Mouse (Mus musculus) hindbrain, embryonic 10.5 days (tissue): ENCODE data around the gene Zfp462. TPM values are rescaled to one million over a fixed set of nuclear protein-coding genes. Genes with fewer than 3 reads are reported as not detected.

Experiments used
- DNase-seq: peaks from one replicate; pipeline ENCODE4 v3.0.0-alpha.2; 2017; ENCODE audit warnings: low spot score
- H3K27ac ChIP-seq: fragments of 300-500 bp; sonication (generic); 2 replicates; pipeline ENCODE4 v1.5.1; 2016; ENCODE audit warnings: mild to moderate bottlenecking, moderate library complexity
- H3K27me3 ChIP-seq: fragments of 300-500 bp; sonication (generic); 2 replicates; pipeline ENCODE4 v1.6.1; 2016; ENCODE audit warnings: mild to moderate bottlenecking; ENCODE audit not compliant: poor library complexity, insufficient read depth, severe bottlenecking
- H3K36me3 ChIP-seq: fragments of 300-500 bp; sonication (generic); 2 replicates; pipeline ENCODE4 v1.6.1; 2016; ENCODE audit warnings: mild to moderate bottlenecking, moderate library complexity
- H3K4me1 ChIP-seq: fragments of 300-500 bp; sonication (generic); replicated peaks from 2 replicates; pipeline ENCODE4 v1.6.1; 2016; ENCODE audit warnings: mild to moderate bottlenecking
- H3K4me3 ChIP-seq: fragments of 300-500 bp; sonication (generic); 2 replicates; pipeline ENCODE4 v1.5.1; 2016; ENCODE audit warnings: mild to moderate bottlenecking, moderate library complexity
- H3K9me3 ChIP-seq: fragments of 300-500 bp; sonication (generic); 2 replicates; pipeline ENCODE4 v1.6.1; 2016; ENCODE audit warnings: mild to moderate bottlenecking, moderate library complexity
- WGBS: fragments of 180-500 bp; shearing (Covaris S2); methylation state at CpG from one replicate; pipeline ENCODE4 v1.1.7; 2016; 5-methylcytosine and 5-hydroxymethylcytosine counted together
- polyA plus RNA-seq: library from polyadenylated mRNA; unstranded; fragments of >200 nt; fragmentation: Nextera tagmentation; extraction: Ambion mirVana; gene quantifications from 2 replicates; pipeline ENCODE4 v1.2.1, GENCODE M21; 2016

The Zfp462 gene
- polyA plus RNA-seq, 1 experiment from 2014 or later, result 14.2 TPM

- 54% methylated on average over 6 of the region's 6 CpGs for WGBS
- Histone ChIP-seq H3K4me3 (no peak overlapping the region), H3K9me3 (no peaks in the 10 kb centered on the region), H3K36me3 (no peaks in the 10 kb centered on the region), H3K4me1 (peaks cover 7% of the 10 kb centered on the region), H3K27ac (no peak overlapping the region), H3K27me3 (no peaks in the 10 kb centered on the region)
- DNase-seq, result no peak
Measured at GRCm38 (mm10) chr4:55121952-55122351, 177.1 kb downstream of the Zfp462 start.

- H3K27me3 ChIP-seq, result no peaks in the 10 kb centered on the region
- H3K4me1 ChIP-seq, result peaks cover 7% of the 10 kb centered on the region
- no peak overlapping the region for H3K4me3 ChIP-seq
- no peak for DNase-seq
- 94% methylated on average over 3 of the region's 3 CpGs for WGBS
- no peak overlapping the region for H3K27ac ChIP-seq
- no peaks in the 10 kb centered on the region for H3K9me3 ChIP-seq
- no peaks in the 10 kb centered on the region for H3K36me3 ChIP-seq
Measured at GRCm38 (mm10) chr4:55124126-55124525, 179.3 kb downstream of the Zfp462 start.

GRCm38 (mm10) chr4:55125048-55125737 is 180.3 kb downstream of the Zfp462 start:
- Histone ChIP-seq H3K27me3 (no peaks in the 10 kb centered on the region), H3K9me3 (no peaks in the 10 kb centered on the region), H3K36me3 (no peaks in the 10 kb centered on the region), H3K4me3 (no peak overlapping the region), H3K27ac (no peak overlapping the region), H3K4me1 (peaks cover 7% of the 10 kb centered on the region)
- no peak for DNase-seq
- 56% methylated on average over 11 of the region's 11 CpGs for WGBS

GRCm38 (mm10) chr4:55125738-55126054 is 180.8 kb downstream of the Zfp462 start:
- no peak overlapping the region for H3K27ac ChIP-seq
- no peaks in the 10 kb centered on the region for H3K36me3 ChIP-seq
- H3K9me3 ChIP-seq, result no peaks in the 10 kb centered on the region
- 91% methylated on average over 4 of the region's 4 CpGs for WGBS
- no peaks in the 10 kb centered on the region for H3K27me3 ChIP-seq
- H3K4me1 ChIP-seq, result peaks cover 7% of the 10 kb centered on the region
- no peak overlapping the region for H3K4me3 ChIP-seq
- DNase-seq, result no peak

- Histone ChIP-seq H3K4me3 (no peak overlapping the region), H3K36me3 (no peaks in the 10 kb centered on the region), H3K27me3 (no peaks in the 10 kb centered on the region), H3K9me3 (no peaks in the 10 kb centered on the region), H3K4me1 (peaks cover 7% of the 10 kb centered on the region), H3K27ac (no peak overlapping the region)
- 88% methylated on average over 9 of the region's 9 CpGs for WGBS
- no peak for DNase-seq
Measured at GRCm38 (mm10) chr4:55127228-55127901, 182.5 kb downstream of the Zfp462 start.

- H3K27ac ChIP-seq, result no peak overlapping the region
- H3K9me3 ChIP-seq, result no peaks in the 10 kb centered on the region
- no peaks in the 10 kb centered on the region for H3K27me3 ChIP-seq
- 91% methylated on average over 13 of the region's 13 CpGs for WGBS
- H3K4me3 ChIP-seq, result no peak overlapping the region
- DNase-seq, result no peak
- H3K36me3 ChIP-seq, result no peaks in the 10 kb centered on the region
- peaks cover 7% of the 10 kb centered on the region for H3K4me1 ChIP-seq
Measured at GRCm38 (mm10) chr4:55128088-55128835, 183.4 kb downstream of the Zfp462 start.
